Mouse (Mus musculus) neutrophil, adult 5-6 weeks (primary cell): ENCODE measurements at regions not wholly inside any gene's neighbourhood (a gene's known extent, or its start where the extent isn't known, plus 50 kb on each side); places are given as distances from the start of the nearest gene placed in this dataset.

ENCODE experiments used
- ATAC-seq: fragments of 151-379, 151-347 bp; 2 replicates; pipeline ENCODE4 v1.8.0; 2017; ENCODE audit warnings: mild to moderate bottlenecking, moderate TSS enrichment; ENCODE audit not compliant: insufficient number of reproducible peaks, poor library complexity, low FRiP score, severe bottlenecking; ENCODE audit errors: extremely low read depth

DNA sequence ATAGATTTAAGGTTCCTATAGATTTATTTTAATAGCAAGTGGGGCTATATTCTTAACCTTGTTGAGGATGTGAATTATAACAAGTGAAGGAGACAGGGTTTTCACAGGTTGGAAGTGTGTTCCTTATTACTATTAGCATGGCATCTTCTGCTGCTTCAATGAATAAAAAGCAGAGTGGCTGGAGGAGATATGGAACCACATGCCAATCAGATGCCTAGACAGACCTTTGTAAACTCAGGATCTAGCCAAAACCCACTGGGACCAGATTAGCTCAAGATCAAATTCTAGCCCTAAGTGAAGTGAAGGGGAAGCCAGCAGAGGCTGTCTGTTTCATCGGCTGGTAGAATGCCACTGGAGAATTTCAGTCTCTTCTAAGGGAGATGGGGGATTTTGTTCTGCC lies 77.8 kb upstream of the Bmp2 start:
- ATAC-seq = no peak

DNA sequence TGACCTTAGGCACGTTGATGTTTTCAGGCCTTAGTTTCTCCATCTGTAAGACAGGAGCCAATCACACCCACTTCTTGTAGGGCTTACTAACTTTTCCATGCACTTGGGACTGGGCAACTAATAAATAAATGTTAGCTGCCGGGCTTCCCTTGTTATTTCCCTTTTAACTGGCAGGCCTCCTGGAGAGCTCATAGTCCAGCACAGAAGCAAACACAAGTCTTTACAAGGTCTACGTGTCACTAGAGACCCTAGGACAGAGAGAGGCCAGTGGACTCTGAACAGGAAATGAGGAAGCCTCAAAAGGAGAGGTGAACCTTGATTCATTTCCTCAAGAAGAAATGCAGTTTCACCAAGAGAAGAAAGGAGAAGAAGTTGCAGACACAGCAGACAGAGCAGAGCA lies 71.1 kb upstream of the Bmp2 start:
- no peak for ATAC-seq

DNA sequence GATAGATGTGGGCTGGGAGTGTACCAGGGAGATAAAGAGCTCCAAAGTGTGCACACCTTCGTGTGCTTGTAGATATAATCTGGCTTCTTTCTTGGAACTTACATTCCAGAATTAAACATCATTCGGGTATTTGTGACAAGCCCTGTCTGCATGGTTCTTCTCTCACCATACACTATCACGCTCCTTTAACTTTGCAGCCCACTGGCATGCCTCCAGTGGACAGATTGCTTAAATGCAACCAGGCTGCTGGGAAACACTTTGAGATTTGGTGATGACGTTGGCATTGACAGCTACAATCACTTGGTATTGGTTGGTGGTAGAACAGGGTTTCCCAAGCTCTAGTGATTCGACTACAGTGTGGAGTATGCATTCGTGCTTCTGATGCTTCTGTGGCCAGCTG lies 70.7 kb upstream of the Bmp2 start:
- no peak for ATAC-seq

- ATAC-seq = no peak
Measured at GRCm38 (mm10) chr2:133481785-133482184, 70.2 kb upstream of the Bmp2 start.

GRCm38 (mm10) chr2:133495443-133495842 lies 56.5 kb upstream of the Bmp2 start:
- ATAC-seq = no peak

DNA sequence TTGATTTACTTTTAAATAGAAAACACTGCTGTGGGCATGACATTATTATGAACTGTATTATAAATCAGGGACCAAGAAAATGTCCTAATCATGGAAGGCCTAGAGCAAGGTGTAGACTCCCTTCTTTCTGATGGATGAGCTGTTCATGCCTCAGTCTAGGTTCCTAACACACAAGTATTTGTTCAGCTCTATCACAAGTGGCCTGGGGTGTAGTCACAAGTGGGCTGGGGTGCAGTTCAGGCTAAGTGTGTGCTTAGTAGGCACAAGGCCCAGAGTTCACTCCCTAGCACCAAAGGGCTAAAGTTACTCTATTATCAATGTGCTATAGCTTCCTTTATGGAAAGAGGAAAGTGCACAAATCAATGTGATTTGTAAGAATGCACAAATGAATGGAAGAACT lies 55.6 kb upstream of the Bmp2 start:
- ATAC-seq = no peak

DNA sequence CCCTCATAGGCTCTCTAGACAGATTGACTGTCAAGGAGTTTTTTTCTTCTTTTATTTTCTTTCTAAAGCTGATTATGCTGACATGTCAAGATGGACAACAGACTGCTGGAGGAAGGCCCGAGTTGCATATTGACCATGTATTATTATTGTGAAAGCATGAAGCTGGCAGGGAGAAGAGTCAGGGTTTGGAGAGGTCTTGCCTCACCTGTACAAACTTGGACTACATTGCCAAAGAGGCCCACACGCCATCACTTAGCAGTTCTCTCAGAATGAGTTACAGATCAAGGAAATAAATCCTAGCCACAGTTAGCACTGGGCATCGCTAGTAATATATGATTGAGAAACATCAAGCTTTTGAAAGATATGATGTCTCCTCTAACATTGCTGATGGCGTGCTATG lies 54.9 kb upstream of the Bmp2 start:
- no peak for ATAC-seq

DNA sequence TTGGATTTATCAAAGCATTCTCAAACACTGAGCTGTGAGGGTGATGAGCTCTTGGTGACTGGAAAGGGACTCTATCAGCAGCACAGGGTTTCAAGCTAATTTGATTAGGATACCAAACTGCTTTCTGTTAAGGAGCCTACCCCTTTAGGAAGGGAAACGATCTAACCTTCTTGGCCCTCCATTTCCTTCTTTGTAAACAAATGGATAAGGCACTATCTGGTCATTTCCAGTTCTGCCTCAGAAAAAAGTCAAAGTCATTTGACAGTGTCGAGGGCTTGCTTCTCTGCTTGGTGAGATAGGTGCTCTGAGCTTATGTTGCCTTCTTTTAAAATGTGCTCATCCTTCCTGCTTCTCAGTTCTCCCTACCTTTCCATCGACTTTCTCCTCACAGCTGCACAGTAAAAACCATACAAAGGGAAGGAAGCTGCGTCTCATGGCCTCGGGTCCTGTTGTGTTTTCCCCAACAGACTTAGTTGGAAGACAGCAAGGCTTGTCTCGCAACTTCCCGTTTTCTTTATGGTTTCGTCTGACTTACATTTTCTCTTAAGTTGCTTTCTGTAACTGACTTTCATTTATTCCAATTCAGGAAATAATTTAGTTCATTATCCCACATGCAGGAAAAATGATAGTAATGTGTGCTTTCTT lies 54.3 kb upstream of the Bmp2 start:
- ATAC-seq = no peak

DNA sequence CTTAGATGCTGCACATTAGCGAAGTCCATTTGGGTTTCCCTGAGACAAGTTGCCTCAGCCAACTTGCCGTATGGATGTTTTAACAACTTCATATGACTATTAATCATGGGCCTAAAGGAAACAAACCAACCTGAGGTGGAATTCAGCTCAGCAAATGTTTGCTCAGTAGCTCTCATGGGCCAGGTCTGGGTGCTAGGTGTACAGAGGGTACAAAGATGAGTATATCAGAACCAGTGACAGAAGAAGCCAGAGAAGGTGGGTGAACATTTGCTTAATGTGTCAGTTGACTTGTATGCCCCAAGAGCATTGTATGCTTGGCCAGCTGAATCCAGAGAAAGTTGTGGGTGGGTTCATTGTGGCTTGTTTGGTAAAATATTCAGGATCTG lies 53.8 kb upstream of the Bmp2 start:
- no peak for ATAC-seq

- ATAC-seq = no peak
Measured at GRCm38 (mm10) chr2:133498717-133499143, 53.2 kb upstream of the Bmp2 start.

DNA sequence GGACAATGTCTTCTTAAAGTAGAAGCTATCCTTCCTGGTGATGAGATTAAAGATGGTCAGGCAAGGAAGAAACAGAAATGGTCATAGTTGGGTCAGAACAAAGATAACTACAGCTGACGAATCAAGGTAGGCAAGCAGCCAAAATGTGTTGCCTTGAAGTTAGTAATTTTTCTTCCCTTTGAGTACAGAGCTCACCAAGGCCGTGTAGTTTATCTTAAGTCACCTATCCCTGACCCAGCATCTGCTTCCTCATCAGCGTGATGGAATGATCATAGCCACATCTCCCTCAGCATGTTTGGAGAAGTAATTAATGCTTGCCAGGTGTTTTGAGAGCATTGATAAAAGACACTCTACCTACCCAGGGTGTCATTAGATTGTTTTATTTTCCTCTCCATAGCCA lies 52.1 kb upstream of the Bmp2 start:
- no peak for ATAC-seq
